Comparison of ENCODE assay signal across 14 mouse cellular contexts in genomic region chr8:122654768-122655167, GRCm38 (mm10). TPM values are rescaled to one million over a fixed set of nuclear protein-coding genes. Genes with fewer than 3 reads are reported as not detected.
DNase-seq lines count a peak whose midpoint lies in the region; ATAC-seq and TF ChIP-seq lines count a peak whose summit lies in the region.
"Had no signal": no experiment of that assay in that cellular context is flagged by ENCODE, and none has a peak within 500 bp of the region (broad histone marks: within the 10 kb centered on the region; RNA-seq: fewer than 3 reads in every experiment).

No protein-coding gene starts in this region.

- ATAC-seq in hindbrain, embryonic 16.5 days: peak; percentile 42; the same call in 1 of the 2 replicates
- ATAC-seq in hindbrain, embryonic 14.5 days (ENCODE audit: low FRiP score): no peak
- ATAC-seq in heart, postnatal 0 days (ENCODE audit: insufficient read depth, low read depth): no peak
- peak; percentile 31; the same call in 1 of the 2 replicates for ATAC-seq in stomach, embryonic 16.5 days (ENCODE audit: insufficient read depth, low FRiP score)

- H3K4me2 ChIP-seq in hindbrain, embryonic 16.5 days (ENCODE audit: low read length): no peak overlapping the region
- H3K4me2 ChIP-seq in hindbrain, embryonic 14.5 days (replicated peaks): no peak overlapping the region
- no peak overlapping the region for H3K4me2 ChIP-seq in heart, postnatal 0 days (ENCODE audit: low read depth, low read length)
- no peak overlapping the region for H3K4me2 ChIP-seq in stomach, embryonic 16.5 days (ENCODE audit: low read depth, low read length)
- H3K4me2 ChIP-seq: forebrain, embryonic 12.5 days had no signal

- no peak overlapping the region for H3K27ac ChIP-seq in hindbrain, embryonic 16.5 days (ENCODE audit: low read depth, low read length)
- H3K27ac ChIP-seq in hindbrain, embryonic 14.5 days: no peak overlapping the region
- H3K27ac ChIP-seq in heart, postnatal 0 days (ENCODE audit: low read depth): peak overlapping the region; percentile 54; the same call in 1 of the 2 replicates
- H3K27ac ChIP-seq in stomach, embryonic 16.5 days (ENCODE audit: low read length): no peak overlapping the region
- H3K27ac ChIP-seq: forebrain, embryonic 12.5 days; layer of hippocampus, adult 2 months; liver, embryonic 14.5 days had no signal

- TF ChIP-seq CTCF in heart, postnatal 0 days (IDR thresholded peaks at IDR 0.05; ENCODE audit: low read depth): no peak

- 41% methylated on average over 7 of the region's 7 CpGs for WGBS in hindbrain, embryonic 16.5 days
- 37% methylated on average over 7 of the region's 7 CpGs for WGBS in hindbrain, embryonic 14.5 days
- 54% methylated on average over 7 of the region's 7 CpGs for WGBS in heart, postnatal 0 days
- 14% methylated on average over 7 of the region's 7 CpGs for WGBS in stomach, embryonic 16.5 days

- no peaks in the 10 kb centered on the region for H3K9me3 ChIP-seq in hindbrain, embryonic 16.5 days (ENCODE audit: control insufficient read depth, low read length)
- H3K9me3 ChIP-seq in hindbrain, embryonic 14.5 days (ENCODE audit: control insufficient read depth, low read length): no peaks in the 10 kb centered on the region
- no peaks in the 10 kb centered on the region for H3K9me3 ChIP-seq in heart, postnatal 0 days (replicated peaks; ENCODE audit: control insufficient read depth, low read length)
- no peaks in the 10 kb centered on the region for H3K9me3 ChIP-seq in stomach, embryonic 16.5 days (replicated peaks; ENCODE audit: control insufficient read depth, low read length)
- H3K9me3 ChIP-seq: forebrain, embryonic 12.5 days had no signal

- H3K4me1 ChIP-seq in hindbrain, embryonic 16.5 days (ENCODE audit: control insufficient read depth, insufficient read depth, low read depth, low read length): peaks cover 13% of the 10 kb centered on the region
- peaks cover 32% of the 10 kb centered on the region for H3K4me1 ChIP-seq in hindbrain, embryonic 14.5 days (replicated peaks; ENCODE audit: control insufficient read depth, insufficient read depth, low read length)
- peaks cover 28% of the 10 kb centered on the region for H3K4me1 ChIP-seq in heart, postnatal 0 days (ENCODE audit: control insufficient read depth, insufficient read depth)
- peaks cover 36% of the 10 kb centered on the region; the same call in 1 of the 2 replicates for H3K4me1 ChIP-seq in stomach, embryonic 16.5 days (ENCODE audit: control insufficient read depth, insufficient read depth, low read length)

- no peak overlapping the region for H3K9ac ChIP-seq in hindbrain, embryonic 16.5 days (ENCODE audit: low read depth, low read length)
- H3K9ac ChIP-seq in hindbrain, embryonic 14.5 days: no peak overlapping the region
- H3K9ac ChIP-seq in heart, postnatal 0 days (replicated peaks; ENCODE audit: low read depth, low read length): no peak overlapping the region
- H3K9ac ChIP-seq in stomach, embryonic 16.5 days (ENCODE audit: low read length): peak overlapping the region; percentile 32
- H3K9ac ChIP-seq: forebrain, embryonic 12.5 days; liver, embryonic 14.5 days had no signal

- no peak for TF ChIP-seq EP300 in heart, postnatal 0 days (IDR thresholded peaks at IDR 0.05; ENCODE audit: low read depth)

- no peak for DNase-seq in hindbrain, embryonic 14.5 days (ENCODE audit: low spot score)
- DNase-seq in heart, postnatal 0 days (ENCODE audit: low spot score): no peak
- peak; percentile 88 to 91 for DNase-seq in kidney, postnatal 36 days
- DNase-seq in natural killer cell, adult 2 months (ENCODE audit: low spot score in 2 of 2): no peak
- DNase-seq in frontal cortex, postnatal 10 days (ENCODE audit: low spot score in 2 of 2): no peak
- DNase-seq in left cerebral cortex, adult 9 months (ENCODE audit: low spot score in 2 of 2): no peak

- H3K36me3 ChIP-seq in hindbrain, embryonic 16.5 days (ENCODE audit: control insufficient read depth, insufficient read depth, low read length): no peaks in the 10 kb centered on the region
- H3K36me3 ChIP-seq in hindbrain, embryonic 14.5 days (replicated peaks; ENCODE audit: control insufficient read depth, insufficient read depth): peaks cover under 1% of the 10 kb centered on the region; the same call in 1 of the 2 replicates
- no peaks in the 10 kb centered on the region for H3K36me3 ChIP-seq in heart, postnatal 0 days (replicated peaks; ENCODE audit: control insufficient read depth, insufficient read depth, low read length)
- no peaks in the 10 kb centered on the region for H3K36me3 ChIP-seq in stomach, embryonic 16.5 days (ENCODE audit: control insufficient read depth, insufficient read depth, low read length)

- no peak overlapping the region for H3K4me3 ChIP-seq in hindbrain, embryonic 16.5 days (ENCODE audit: low read length)
- H3K4me3 ChIP-seq in hindbrain, embryonic 14.5 days (replicated peaks; ENCODE audit: low read length): no peak overlapping the region
- no peak overlapping the region for H3K4me3 ChIP-seq in heart, postnatal 0 days (ENCODE audit: low read depth, low read length)
- H3K4me3 ChIP-seq in stomach, embryonic 16.5 days (replicated peaks; ENCODE audit: low read length): no peak overlapping the region
- H3K4me3 ChIP-seq: forebrain, embryonic 12.5 days; layer of hippocampus, adult 2 months had no signal

- no peaks in the 10 kb centered on the region for H3K27me3 ChIP-seq in hindbrain, embryonic 16.5 days (replicated peaks; ENCODE audit: control insufficient read depth, insufficient read depth, low read length)
- no peaks in the 10 kb centered on the region for H3K27me3 ChIP-seq in hindbrain, embryonic 14.5 days (ENCODE audit: control insufficient read depth, insufficient read depth, low read length)
- H3K27me3 ChIP-seq in heart, postnatal 0 days (ENCODE audit: control insufficient read depth, insufficient read depth, low read length): no peaks in the 10 kb centered on the region; the same call in 1 of the 2 replicates
- H3K27me3 ChIP-seq in stomach, embryonic 16.5 days (ENCODE audit: control insufficient read depth, insufficient read depth, low read length): no peaks in the 10 kb centered on the region
- H3K27me3 ChIP-seq: forebrain, embryonic 12.5 days had no signal

RNA-seq across cellular contexts. Expression of gene Pabpn1l, which starts 32.2 kb away (rescaled TPM):
- polyA plus RNA-seq in hindbrain, embryonic 16.5 days (2015; fragmentation: Nextera tagmentation; extraction: Ambion mirVana): not detected in 2 replicates
- not detected in 2 replicates for polyA plus RNA-seq in hindbrain, embryonic 14.5 days (2014; fragmentation: Nextera tagmentation; extraction: Ambion mirVana)
- not detected in 2 replicates for total RNA-seq in heart, postnatal 0 days (2014; rRNA removed; ENCODE audit: low replicate concordance)
- polyA plus RNA-seq in heart, postnatal 0 days (2015; fragmentation: Nextera tagmentation; extraction: Ambion mirVana): not detected in 2 replicates
- not detected in 2 replicates for polyA plus RNA-seq in stomach, embryonic 16.5 days (2015; fragmentation: Nextera tagmentation; extraction: Ambion mirVana)
- total RNA-seq: MEL had no signal
- polyA plus RNA-seq: forebrain, embryonic 12.5 days; liver, embryonic 14.5 days; neural tube, embryonic 11.5 days; testis, adult 2 months had no signal

RNA-seq across cellular contexts. Expression of gene Trappc2l, which starts 43.3 kb away (rescaled TPM):
- 109 and 110 TPM in 2 replicates for polyA plus RNA-seq in hindbrain, embryonic 16.5 days (2015; fragmentation: Nextera tagmentation; extraction: Ambion mirVana)
- polyA plus RNA-seq in hindbrain, embryonic 14.5 days (2014; fragmentation: Nextera tagmentation; extraction: Ambion mirVana): 118 and 130 TPM in 2 replicates
- total RNA-seq in heart, postnatal 0 days (2014; rRNA removed; ENCODE audit: low replicate concordance): 3.1 and 5.2 TPM in 2 replicates
- 68.8 and 70.9 TPM in 2 replicates for polyA plus RNA-seq in heart, postnatal 0 days (2015; fragmentation: Nextera tagmentation; extraction: Ambion mirVana)
- 41.4 and 50.6 TPM in 2 replicates for polyA plus RNA-seq in stomach, embryonic 16.5 days (2015; fragmentation: Nextera tagmentation; extraction: Ambion mirVana)

RNA-seq across cellular contexts. Expression of gene Galns, which starts 43.5 kb away (rescaled TPM):
- 8.7 TPM in 2 replicates for polyA plus RNA-seq in hindbrain, embryonic 16.5 days (2015; fragmentation: Nextera tagmentation; extraction: Ambion mirVana)
- 5.8 and 6.0 TPM in 2 replicates for polyA plus RNA-seq in hindbrain, embryonic 14.5 days (2014; fragmentation: Nextera tagmentation; extraction: Ambion mirVana)
- 11.6 and 16.1 TPM in 2 replicates for total RNA-seq in heart, postnatal 0 days (2014; rRNA removed; ENCODE audit: low replicate concordance)
- 5.7 and 7.2 TPM in 2 replicates for polyA plus RNA-seq in heart, postnatal 0 days (2015; fragmentation: Nextera tagmentation; extraction: Ambion mirVana)
- 14.7 and 14.8 TPM in 2 replicates for polyA plus RNA-seq in stomach, embryonic 16.5 days (2015; fragmentation: Nextera tagmentation; extraction: Ambion mirVana)

RNA-seq across cellular contexts. Expression of gene Cbfa2t3, which starts 44.1 kb away (rescaled TPM):
- 12.6 and 18.3 TPM in 2 replicates for polyA plus RNA-seq in hindbrain, embryonic 16.5 days (2015; fragmentation: Nextera tagmentation; extraction: Ambion mirVana)
- polyA plus RNA-seq in hindbrain, embryonic 14.5 days (2014; fragmentation: Nextera tagmentation; extraction: Ambion mirVana): 22.4 and 27.7 TPM in 2 replicates
- total RNA-seq in heart, postnatal 0 days (2014; rRNA removed; ENCODE audit: low replicate concordance): 1.1 and 3.6 TPM in 2 replicates
- polyA plus RNA-seq in heart, postnatal 0 days (2015; fragmentation: Nextera tagmentation; extraction: Ambion mirVana): 4.3 and 4.4 TPM in 2 replicates
- polyA plus RNA-seq in stomach, embryonic 16.5 days (2015; fragmentation: Nextera tagmentation; extraction: Ambion mirVana): 3.2 and 4.1 TPM in 2 replicates

Comparison
In these comparisons a context has a peak if more than half of its experiments do, and no peak if none do; other contexts are left out.
1. ATAC-seq: peak in hindbrain, embryonic 16.5 days (single experiment) and stomach, embryonic 16.5 days (single experiment); none in hindbrain, embryonic 14.5 days (single experiment) and heart, postnatal 0 days (single experiment).
2. DNase-seq: peak in kidney, postnatal 36 days (2 of 2); none in hindbrain, embryonic 14.5 days (single experiment), heart, postnatal 0 days (single experiment), natural killer cell, adult 2 months (0 of 2), frontal cortex, postnatal 10 days (0 of 2) and left cerebral cortex, adult 9 months (0 of 2).